Mouse (Mus musculus) brain, embryonic 14.5 days (tissue): ENCODE measurements around the gene Scamp1.

Source experiments
- CTCF ChIP-seq: fragments of 200-500 bp; IDR thresholded peaks from 2 replicates; pipeline ENCODE4 v1.5.1; 2012; ENCODE audit warnings: inconsistent platforms, mild to moderate bottlenecking, moderate library complexity, borderline replicate concordance; ENCODE audit not compliant: insufficient read depth, insufficient read length; ENCODE audit errors: extremely low read depth
- POLR2A ChIP-seq: fragments of 200-500 bp; IDR thresholded peaks from 2 replicates; pipeline ENCODE4 v1.6.1; 2012; ENCODE audit warnings: mild to moderate bottlenecking, inconsistent platforms, borderline replicate concordance; ENCODE audit not compliant: poor library complexity, insufficient read depth, insufficient read length, severe bottlenecking; ENCODE audit errors: extremely low read depth

DNA sequence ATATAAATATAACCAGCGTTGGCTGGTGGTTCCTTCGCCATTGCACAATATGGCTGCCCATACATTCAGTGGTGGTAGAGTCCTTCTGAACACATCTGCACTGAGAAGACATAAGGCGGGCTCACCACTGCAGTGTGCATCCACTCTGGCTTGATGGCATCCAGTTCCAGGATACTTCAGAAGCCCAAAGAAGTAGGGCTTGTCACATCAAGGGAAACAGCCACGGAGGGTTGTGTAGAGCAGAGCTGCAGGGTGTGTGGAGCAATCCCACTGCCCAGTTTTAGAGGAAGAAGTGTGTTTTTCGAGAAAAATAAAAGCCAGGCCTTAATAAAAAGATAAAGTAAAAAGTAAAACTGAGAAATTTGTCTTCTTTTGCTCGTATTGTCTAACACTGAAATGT, 87.0 kb downstream of the Scamp1 start:
- TF ChIP-seq POLR2A (no peak), CTCF (no peak)
